Mouse (Mus musculus): Measurements from ENCODE around the gene Lrtm1.

Gene Lrtm1

GRCm38 (mm10) chr14:29017883-29018282, at the start of gene Lrtm1:
TSS of gene Lrtm1 (plus strand) at chr14:29018208.
- DNase-seq (ENCODE audit: low spot score in 2 of 2), result no peak

- peak in 1 of 2 experiments; percentile 38 for DNase-seq (ENCODE audit: low spot score in 2 of 2)
Observed at GRCm38 (mm10) chr14:28969247-28969646, 48.8 kb upstream of the Lrtm1 start.

DNA sequence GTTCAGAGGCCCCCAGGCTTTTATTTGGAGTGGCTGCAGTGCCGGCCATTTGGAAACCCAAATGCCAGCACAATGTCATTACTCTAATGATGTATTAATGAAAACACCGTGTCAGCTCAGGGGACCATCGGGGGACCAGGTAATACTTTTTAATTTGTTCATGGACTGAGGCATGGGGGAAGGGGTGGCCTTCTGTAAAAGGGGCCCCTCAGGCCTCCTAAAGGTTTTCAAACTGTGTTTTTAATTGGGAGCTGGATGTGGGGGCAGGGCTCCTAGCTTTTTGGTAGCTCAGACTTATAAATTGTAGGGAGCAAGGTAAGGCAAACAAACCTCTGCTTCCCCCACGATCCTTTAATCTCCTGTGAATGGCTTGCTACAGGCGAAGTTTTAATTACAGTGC, 45.4 kb upstream of the Lrtm1 start:
- DNase-seq (ENCODE audit: low spot score in 2 of 2), result no peak

DNA sequence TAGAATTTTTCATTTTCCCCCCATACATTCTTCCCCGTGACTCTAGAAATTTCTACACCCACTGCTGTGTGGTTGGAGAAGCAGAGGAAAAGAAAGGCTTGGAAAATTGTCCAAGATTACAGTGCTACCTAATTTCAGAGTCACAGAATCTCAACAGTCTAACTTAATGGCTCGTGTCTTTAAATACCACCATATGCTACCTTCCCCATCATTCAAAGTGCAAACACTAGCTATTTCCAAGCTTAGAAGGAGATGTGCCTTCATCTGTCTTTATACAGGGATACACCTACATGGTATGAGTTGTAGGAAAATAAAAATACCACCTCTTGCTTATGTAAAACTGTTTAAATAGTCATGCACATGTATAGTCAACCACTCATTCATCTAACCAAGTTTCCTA, 38.8 kb upstream of the Lrtm1 start:
- no peak for DNase-seq (ENCODE audit: low spot score in 2 of 2)

GRCm38 (mm10) chr14:28980482-28980881, 37.5 kb upstream of the Lrtm1 start:
- no peak for DNase-seq (ENCODE audit: low spot score in 2 of 2)

GRCm38 (mm10) chr14:28984276-28984675, 33.7 kb upstream of the Lrtm1 start:
- no peak for DNase-seq (ENCODE audit: low spot score in 2 of 2)

DNA sequence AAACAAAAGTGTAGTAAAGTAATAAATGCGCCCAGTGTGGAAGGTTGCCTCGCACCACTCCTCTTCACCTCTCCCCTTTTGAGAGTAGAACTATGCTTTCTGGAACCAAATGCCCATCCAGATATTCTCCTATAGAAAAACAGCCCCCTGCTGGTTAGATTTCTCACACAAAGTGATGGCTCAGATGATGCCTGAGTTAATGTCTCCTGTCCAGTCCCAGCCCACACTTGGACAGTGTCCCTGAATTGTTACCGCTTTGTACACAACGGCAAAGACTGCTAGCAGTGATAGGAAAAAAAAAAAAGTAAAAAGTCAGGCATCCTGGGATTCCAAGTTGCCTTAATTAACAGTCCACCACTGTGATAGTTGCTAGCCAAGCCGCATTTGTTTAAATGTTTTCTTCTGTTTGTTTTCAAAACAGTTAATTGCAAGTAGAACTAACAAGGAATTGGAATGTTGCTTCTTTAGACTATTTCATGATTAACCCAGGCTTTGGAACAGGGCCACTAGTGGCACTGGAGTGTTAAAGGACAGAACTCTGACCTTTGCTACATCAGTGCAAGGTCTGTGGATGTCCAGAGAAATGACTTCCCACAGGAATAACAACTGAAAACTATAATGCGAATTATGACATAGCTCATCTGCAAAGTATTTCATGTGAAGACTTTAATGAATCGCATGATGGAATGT, 29.7 kb upstream of the Lrtm1 start:
- no peak for DNase-seq (ENCODE audit: low spot score in 2 of 2)

DNA sequence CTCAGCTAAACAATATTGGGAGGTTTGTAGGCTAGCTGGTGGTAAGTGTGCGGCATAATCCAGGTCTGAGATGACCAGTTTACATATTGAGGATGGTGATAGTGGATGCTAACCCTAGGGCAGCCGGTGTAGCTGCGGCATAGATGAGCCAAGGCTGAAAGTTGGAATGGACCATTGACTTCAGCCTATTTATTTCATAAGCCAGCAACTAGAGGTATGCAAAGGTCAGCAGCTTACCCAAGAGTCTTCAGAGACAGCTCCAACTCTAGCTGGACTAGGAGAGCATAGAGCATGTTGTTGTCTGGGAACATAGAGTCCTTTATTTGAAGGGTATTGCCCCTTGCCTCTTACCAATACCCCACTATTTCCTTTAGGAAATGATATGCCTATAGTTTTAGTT, 21.4 kb upstream of the Lrtm1 start:
- no peak for DNase-seq (ENCODE audit: low spot score in 2 of 2)

- DNase-seq (ENCODE audit: low spot score in 2 of 2), result no peak
Observed at GRCm38 (mm10) chr14:29005228-29005840, 12.7 kb upstream of the Lrtm1 start.

DNA sequence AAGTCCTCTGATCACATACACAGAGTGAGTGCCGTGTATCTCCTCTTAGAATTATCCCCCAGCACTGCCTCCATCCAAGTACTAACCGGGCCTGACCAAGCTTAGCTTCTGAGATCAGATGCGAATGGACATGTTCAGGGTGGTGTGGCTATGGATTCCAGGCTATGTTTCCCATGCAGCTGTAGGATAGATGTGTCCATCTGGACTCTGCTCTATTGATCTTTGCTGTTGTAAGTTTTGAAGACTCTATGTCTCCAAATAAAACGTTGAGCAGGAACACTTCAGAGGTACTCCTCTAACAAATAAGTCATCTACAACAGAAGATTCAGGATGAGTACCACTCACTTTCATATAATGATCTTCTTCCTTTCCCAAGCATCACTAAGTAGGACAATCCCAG, 8.4 kb upstream of the Lrtm1 start:
- no peak for DNase-seq (ENCODE audit: low spot score in 2 of 2)

DNA sequence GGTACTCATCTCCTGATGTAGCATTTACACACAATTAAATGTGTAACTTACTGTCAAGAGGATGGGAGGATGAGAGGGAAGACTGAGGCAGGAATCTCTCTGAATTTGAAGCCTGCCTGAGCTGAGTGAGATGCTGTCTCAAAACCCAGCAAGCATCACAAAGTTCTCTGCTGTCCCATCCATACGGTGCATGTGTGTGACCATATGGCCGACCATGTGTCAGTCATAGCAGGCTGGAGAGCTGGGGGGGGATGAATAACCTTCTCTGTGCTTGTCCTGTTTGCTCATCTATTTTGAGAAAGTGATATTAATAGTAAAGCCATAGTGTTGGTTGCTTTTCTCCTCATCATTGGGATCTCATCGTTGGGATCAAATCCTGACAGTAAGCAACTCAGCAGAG, 4.8 kb upstream of the Lrtm1 start:
- no peak for DNase-seq (ENCODE audit: low spot score in 2 of 2)

DNA sequence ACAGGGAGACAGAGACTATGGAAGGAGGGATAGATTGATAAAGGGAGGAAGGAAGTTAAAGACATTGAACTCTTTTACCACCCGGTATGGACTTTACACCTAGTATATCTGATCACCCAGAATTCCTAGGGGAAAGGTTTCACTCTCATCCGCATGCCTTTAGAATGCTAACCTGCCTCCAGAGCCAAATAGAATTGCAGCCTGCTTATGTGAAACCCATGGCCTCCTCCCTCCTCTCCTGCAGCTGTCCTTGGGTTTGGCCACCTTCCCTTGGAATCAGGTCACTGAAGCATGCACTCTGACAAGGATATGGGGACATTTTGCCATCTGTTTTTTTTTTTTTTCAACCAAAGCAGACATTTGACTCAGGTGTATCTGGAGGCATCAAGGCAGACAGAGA, 3.3 kb upstream of the Lrtm1 start:
- no peak for DNase-seq (ENCODE audit: low spot score in 2 of 2)

GRCm38 (mm10) chr14:29015896-29016295, 2.1 kb upstream of the Lrtm1 start:
- no peak for DNase-seq (ENCODE audit: low spot score in 2 of 2)

DNA sequence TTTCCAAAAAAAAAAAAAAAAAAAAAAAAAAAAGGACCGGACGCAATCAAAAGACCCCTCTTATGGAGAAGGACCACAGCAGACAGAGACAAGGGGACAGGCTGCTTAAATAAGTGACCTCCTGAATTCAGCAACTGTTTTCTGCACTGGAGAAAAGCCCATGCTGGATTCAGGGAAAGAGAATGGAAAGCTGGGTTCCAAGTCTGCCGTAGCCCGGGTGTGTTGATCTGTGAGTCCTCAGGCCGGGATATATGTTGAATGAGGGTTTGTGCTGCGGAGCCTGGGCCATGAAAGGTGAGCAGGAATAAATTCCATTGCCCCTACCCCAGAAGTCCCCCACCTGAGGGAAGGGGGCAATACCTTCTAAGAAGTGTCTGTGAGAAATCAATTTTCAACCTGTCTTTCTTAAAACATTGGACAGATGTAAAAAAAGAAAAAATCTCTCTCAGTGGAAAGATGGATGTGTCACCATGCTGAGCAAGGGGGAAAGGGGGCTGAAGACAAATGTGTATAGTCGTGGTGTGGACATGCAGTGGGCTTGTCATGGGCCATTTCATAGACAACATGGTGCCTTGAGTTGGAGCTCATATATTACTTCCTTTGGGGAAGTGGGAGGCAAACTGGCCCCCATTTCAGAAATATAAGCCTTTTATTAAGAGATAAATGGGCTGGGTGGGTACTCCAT, 450 bp downstream of the Lrtm1 start:
- DNase-seq (ENCODE audit: low spot score in 2 of 2), result no peak

DNA sequence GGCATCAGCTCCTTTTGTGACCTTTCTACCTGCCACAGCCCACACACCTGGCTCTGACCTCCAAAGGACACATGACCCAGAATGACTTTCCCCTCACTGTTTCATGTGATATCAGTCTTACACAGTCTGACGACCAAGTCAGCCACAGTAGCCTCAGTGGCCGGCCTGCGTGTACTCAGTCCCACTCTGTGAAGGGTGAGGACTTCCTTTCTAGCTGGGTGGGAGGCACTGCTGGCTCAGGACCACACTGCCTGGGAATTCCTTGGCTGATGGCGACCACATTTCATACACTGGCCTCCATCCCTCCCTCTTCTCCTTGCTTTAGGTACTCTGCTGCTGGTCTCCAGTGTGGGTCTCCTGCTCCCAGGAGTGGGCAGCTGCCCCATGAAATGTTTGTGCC, 3.3 kb downstream of the Lrtm1 start:
- DNase-seq (ENCODE audit: low spot score in 2 of 2), result no peak

GRCm38 (mm10) chr14:29023246-29023645, 5.2 kb downstream of the Lrtm1 start:
- no peak for DNase-seq (ENCODE audit: low spot score in 2 of 2)

DNA sequence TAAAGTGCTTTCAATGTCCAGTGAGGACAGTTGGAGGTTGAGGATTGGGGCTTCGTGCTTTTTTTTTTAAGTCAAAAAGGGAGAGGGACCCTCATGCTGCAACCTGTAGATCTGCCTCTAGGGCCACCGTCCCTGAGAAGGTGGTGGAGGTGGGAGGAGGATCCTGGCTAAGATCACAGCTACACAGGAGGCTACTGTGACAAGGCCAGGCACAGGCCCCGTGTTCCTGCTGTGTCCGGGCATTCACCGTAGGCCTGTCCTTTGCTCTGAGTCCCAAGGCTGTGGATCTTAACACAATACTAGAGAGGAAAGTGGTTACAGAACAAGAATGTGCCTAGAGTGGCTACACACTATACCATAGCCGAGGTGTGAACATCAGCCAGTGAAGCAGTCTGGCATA, 7.3 kb downstream of the Lrtm1 start:
- DNase-seq (ENCODE audit: low spot score in 2 of 2), result no peak

- no peak for DNase-seq (ENCODE audit: low spot score in 2 of 2)
Observed at GRCm38 (mm10) chr14:29027276-29027675, 9.3 kb downstream of the Lrtm1 start.

- no peak for DNase-seq (ENCODE audit: low spot score in 2 of 2)
Observed at GRCm38 (mm10) chr14:29028391-29029106, 10.5 kb downstream of the Lrtm1 start.

- DNase-seq (ENCODE audit: low spot score in 2 of 2), result no peak
Observed at GRCm38 (mm10) chr14:29029107-29029469, 11.1 kb downstream of the Lrtm1 start.

DNA sequence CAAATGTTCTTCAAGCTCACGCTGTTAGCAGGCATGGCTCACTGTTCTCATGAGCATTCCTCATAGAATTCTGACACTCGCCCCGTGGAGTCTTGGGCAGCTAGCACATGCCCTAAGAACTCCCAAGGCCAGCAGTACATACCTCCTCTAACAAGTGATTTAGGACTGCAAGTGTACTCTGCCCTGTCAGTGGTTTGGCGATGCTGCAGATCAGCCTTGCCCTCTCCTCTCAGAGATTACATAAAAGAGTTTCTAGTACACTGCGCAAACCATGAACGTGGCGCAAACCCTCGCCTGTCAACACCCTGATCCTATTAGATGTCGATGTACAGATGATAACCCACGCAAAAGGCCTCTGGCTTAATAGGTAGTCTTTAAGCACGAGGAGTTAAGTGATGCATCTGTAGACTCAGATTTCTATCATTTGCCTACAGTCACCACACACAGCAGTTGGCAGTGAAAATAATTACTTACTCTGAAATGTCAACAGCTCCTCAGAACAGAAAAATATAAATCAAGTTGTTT, 11.9 kb downstream of the Lrtm1 start:
- no peak for DNase-seq (ENCODE audit: low spot score in 2 of 2)

DNA sequence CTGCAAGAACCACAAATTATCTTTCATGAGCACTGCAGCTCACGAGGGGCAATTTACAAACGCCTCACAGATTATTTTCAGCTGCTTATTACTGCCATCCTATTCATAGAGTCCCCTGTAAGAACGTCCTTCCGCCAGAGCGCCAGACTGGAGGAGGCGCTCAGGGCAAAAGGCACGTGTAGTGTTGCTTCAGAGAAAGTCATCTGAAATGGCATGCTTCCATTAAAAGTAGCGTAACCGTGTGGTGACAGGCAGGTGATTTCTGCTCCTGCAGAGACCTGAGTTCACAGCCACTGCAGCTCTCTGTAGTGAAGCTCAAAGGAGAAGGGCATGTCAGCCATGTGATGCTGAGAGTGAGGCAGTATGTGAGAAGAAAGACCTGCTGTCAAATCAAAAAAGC, 12.5 kb downstream of the Lrtm1 start:
- DNase-seq (ENCODE audit: low spot score in 2 of 2), result no peak

All from right cerebral cortex, postnatal 36 days (tissue).